Mouse (Mus musculus): ENCODE results near the gene Olfr458. TPM values are rescaled to one million over a fixed set of nuclear protein-coding genes. Genes with fewer than 3 reads are reported as not detected.
"Not testable (repeated sequence)": the region's sequence is repeated elsewhere in the genome, so short reads cannot be mapped to it uniquely, and the experiment has no call there.

The Olfr458 gene
- not detected in 2 replicates for polyA plus RNA-seq (2016; fragmentation: Nextera tagmentation; extraction: Ambion mirVana)

DNA sequence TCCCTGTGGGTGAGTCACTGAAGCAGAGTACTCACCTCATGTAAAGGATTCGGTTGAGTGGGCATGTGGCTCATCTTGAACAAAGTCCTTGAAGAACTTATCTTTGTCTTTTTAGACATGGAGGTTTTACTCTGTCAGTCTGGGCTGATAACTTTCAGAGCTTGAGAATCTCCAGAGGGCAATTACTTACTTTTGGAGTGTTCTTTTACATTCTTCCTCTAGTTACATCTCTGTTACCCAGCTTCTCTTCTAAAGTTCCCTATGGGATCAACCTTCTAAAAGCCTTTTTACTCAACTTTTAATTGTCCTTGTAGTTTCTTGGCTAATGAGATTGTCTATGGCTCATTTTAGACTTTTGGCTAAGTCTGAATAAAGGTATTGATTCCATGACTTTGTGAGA, at the start of gene Olfr458:
TSS of gene Olfr458 (minus strand) at position 101 of the 400 bp plus-strand sequence.
- Histone ChIP-seq H3K27me3 (ENCODE audit: insufficient read depth, poor library complexity, severe bottlenecking) (no peaks in the 10 kb centered on the region), H3K36me3 (no peaks in the 10 kb centered on the region), H3K27ac (no peak within 1 kb of the TSS), H3K4me3 (no peak within 1 kb of the TSS), H3K9me3 (no peaks in the 10 kb centered on the region), H3K4me1 (replicated peaks) (no peaks in the 10 kb centered on the region)
- DNase-seq (ENCODE audit: low spot score) = no peak
- 88% methylated on average over 1 of the region's 1 CpGs for WGBS

DNA sequence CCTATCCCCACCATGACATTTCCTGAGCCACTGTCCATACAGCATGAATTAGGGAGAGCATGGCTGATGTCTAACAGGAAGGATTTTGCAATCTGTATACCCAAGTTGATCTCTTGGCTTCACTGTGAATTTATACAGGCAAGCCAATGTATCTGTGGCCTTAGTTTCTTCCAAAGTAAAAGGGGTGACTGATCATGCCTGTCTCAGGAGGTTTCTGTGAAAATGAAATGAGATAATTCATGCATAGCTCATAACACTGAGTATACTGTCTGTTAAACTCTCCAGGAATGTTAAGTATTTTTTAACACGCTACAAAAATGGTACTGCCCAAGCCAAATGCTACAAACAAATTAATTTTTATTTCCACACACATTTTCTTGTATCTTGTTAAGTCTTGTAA, 48.5 kb upstream of the Olfr458 start:
- no peaks in the 10 kb centered on the region for H3K27me3 ChIP-seq (ENCODE audit: insufficient read depth, poor library complexity, severe bottlenecking)
- WGBS = 90% methylated on average over 1 of the region's 1 CpGs
- no peaks in the 10 kb centered on the region for H3K9me3 ChIP-seq
- no peak overlapping the region for H3K27ac ChIP-seq
- no peak overlapping the region for H3K4me3 ChIP-seq
- no peak for DNase-seq (ENCODE audit: low spot score)
- H3K4me1 ChIP-seq (replicated peaks) = no peaks in the 10 kb centered on the region
- no peaks in the 10 kb centered on the region for H3K36me3 ChIP-seq

DNA sequence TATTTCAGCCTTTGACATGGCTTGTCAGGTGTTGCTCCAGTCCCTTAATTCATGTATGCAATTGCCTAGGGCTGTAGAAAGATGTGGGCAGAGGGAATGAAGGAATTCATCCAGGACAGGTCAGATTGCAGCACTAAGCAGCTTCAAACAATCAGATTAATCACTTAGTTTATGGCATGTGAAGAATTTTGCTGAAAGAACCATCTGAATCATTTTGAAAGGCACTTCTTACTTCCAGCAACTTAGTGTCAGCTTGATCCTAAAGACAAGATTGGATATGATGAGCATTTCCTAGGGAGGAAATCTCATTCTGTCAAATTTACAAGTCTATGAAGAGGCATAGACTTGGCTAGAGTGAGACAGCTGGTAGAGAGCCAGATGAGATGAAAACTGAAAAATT, 44.3 kb upstream of the Olfr458 start:
- DNase-seq (ENCODE audit: low spot score) = no peak
- no peaks in the 10 kb centered on the region for H3K27me3 ChIP-seq (ENCODE audit: insufficient read depth, poor library complexity, severe bottlenecking)
- H3K4me3 ChIP-seq = no peak overlapping the region
- no peak overlapping the region for H3K27ac ChIP-seq
- H3K36me3 ChIP-seq = no peaks in the 10 kb centered on the region
- H3K4me1 ChIP-seq (replicated peaks) = no peaks in the 10 kb centered on the region
- H3K9me3 ChIP-seq = no peaks in the 10 kb centered on the region

DNA sequence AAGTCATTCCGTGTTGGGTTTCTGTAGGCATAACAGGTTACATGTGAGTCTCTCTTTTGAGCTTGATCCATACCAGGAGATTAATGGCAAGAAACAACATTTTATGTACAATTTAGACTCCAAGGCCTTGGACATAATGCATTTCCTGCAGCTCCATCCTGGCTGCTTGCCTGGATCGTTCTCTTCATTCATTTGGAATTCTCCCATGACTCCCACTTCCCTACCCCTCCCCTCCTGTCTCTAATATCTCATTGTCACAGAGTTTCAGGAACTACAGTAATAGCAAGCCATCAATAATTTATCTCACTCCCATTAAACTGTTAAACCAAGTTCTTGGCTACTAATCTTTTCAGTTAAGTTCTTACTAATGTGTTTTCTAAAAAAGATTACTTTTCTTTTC, 38.5 kb upstream of the Olfr458 start:
- Histone ChIP-seq H3K4me3 (no peak overlapping the region), H3K4me1 (replicated peaks) (no peaks in the 10 kb centered on the region), H3K36me3 (no peaks in the 10 kb centered on the region), H3K27ac (no peak overlapping the region), H3K9me3 (no peaks in the 10 kb centered on the region), H3K27me3 (ENCODE audit: insufficient read depth, poor library complexity, severe bottlenecking) (no peaks in the 10 kb centered on the region)
- whole genome bisulfite sequencing = 92% methylated on average over 2 of the region's 2 CpGs
- DNase-seq (ENCODE audit: low spot score) = no peak

DNA sequence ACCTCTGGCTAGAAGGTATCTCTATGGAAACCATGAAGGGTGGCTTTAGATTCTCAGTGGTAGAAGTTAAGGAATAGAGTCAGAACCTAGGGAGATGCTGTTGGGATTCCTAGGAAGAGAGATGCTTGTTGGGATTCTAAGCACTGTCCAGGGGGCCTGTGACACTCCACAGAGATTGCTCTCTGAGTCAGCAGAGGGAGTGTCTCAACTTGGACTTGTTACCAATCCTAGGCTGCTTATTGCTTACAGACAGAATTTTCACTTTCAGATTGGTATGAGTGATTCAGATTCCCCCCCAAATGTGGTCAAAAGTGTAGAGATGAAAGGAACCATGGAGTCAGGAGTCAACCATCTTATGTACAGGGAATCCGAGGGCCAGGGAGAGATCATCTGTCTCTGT, 24.7 kb upstream of the Olfr458 start:
- Histone ChIP-seq H3K27me3 (ENCODE audit: insufficient read depth, poor library complexity, severe bottlenecking) (no peaks in the 10 kb centered on the region), H3K4me3 (no peak overlapping the region), H3K4me1 (replicated peaks) (no peaks in the 10 kb centered on the region), H3K9me3 (no peaks in the 10 kb centered on the region), H3K36me3 (no peaks in the 10 kb centered on the region), H3K27ac (no peak overlapping the region)
- DNase-seq (ENCODE audit: low spot score) = no peak
- 82% methylated on average over 1 of the region's 1 CpGs for WGBS

DNA sequence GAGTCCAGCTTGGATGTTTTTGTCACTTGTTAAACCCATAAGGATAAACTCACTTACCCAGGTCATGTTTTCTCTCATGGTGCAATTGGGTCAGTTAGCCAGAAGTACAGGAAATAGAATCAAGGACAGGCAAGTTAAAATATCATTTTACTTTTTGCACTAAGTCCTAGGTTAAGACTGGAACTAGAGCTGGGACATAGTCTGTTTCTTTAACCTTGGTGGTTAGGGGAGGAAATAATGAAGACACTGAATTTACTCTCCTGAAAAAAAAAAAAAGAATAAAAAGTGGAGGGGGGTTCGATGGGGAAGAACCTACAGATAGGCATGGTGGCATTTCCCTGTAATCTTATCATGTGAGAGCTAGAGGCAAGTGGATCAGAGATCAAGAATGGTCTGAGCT, 22.1 kb upstream of the Olfr458 start, which contains the start of gene Olfr456:
TSS of gene Olfr456 (minus strand) at position 101 of the 400 bp plus-strand sequence.
- no peak within 1 kb of the TSS for H3K27ac ChIP-seq
- no peaks in the 10 kb centered on the region for H3K9me3 ChIP-seq
- H3K4me3 ChIP-seq = no peak within 1 kb of the TSS
- no peaks in the 10 kb centered on the region for H3K36me3 ChIP-seq
- no peaks in the 10 kb centered on the region for H3K4me1 ChIP-seq (replicated peaks)
- DNase-seq (ENCODE audit: low spot score) = no peak
- H3K27me3 ChIP-seq (ENCODE audit: insufficient read depth, poor library complexity, severe bottlenecking) = no peaks in the 10 kb centered on the region
- WGBS = 86% methylated on average over 1 of the region's 1 CpGs

DNA sequence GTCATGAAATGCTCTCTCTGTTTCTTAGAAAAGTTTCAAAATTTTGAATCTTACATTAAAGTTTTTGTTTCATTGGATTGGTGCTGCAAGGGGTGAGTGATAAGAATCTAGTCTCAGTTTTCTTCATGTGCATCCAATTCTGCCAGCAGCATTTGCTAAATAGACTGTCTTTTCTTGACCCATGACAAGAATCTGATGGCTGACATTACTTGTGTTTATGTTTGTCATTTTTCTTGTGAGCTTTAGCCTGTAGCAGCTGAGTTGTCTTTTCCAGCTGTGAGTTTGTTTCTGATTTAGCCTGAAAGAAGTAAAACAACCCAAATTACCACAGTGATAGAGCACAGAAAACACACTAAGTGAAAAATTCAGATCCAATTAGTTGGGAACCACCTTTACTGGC, 19.6 kb upstream of the Olfr458 start:
- no peak for DNase-seq (ENCODE audit: low spot score)
- no peak overlapping the region for H3K27ac ChIP-seq
- no peaks in the 10 kb centered on the region for H3K36me3 ChIP-seq
- H3K9me3 ChIP-seq = no peaks in the 10 kb centered on the region
- H3K4me1 ChIP-seq (replicated peaks) = no peaks in the 10 kb centered on the region
- H3K4me3 ChIP-seq = no peak overlapping the region
- no peaks in the 10 kb centered on the region for H3K27me3 ChIP-seq (ENCODE audit: insufficient read depth, poor library complexity, severe bottlenecking)

DNA sequence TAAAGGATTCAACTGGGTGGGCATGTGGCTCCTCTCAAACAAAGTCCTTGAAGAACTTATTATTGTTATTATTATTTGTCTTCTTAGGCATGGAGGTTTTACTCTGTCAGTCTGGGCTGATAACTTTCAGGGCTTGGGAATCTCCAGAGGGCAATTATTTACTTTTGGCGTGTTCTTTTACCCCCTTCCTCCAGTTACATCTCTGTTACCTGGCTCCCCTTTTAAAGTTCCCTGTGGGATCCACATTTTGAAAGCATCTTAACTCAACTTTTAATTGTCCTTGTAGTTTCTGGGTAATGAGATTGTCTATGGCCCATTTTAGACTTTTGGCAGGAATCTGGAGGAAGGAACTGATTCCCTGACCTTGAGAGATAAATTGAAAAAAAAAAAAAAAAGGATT, 11.2 kb upstream of the Olfr458 start, which contains the start of gene Olfr457:
TSS of gene Olfr457 (minus strand) at position 101 of the 400 bp plus-strand sequence.
- WGBS = 72% methylated on average over 1 of the region's 1 CpGs
- no peak for DNase-seq (ENCODE audit: low spot score)
- Histone ChIP-seq H3K4me1 (replicated peaks) (no peaks in the 10 kb centered on the region), H3K27ac (no peak within 1 kb of the TSS), H3K27me3 (ENCODE audit: insufficient read depth, poor library complexity, severe bottlenecking) (no peaks in the 10 kb centered on the region), H3K4me3 (no peak within 1 kb of the TSS), H3K36me3 (no peaks in the 10 kb centered on the region), H3K9me3 (no peaks in the 10 kb centered on the region)

DNA sequence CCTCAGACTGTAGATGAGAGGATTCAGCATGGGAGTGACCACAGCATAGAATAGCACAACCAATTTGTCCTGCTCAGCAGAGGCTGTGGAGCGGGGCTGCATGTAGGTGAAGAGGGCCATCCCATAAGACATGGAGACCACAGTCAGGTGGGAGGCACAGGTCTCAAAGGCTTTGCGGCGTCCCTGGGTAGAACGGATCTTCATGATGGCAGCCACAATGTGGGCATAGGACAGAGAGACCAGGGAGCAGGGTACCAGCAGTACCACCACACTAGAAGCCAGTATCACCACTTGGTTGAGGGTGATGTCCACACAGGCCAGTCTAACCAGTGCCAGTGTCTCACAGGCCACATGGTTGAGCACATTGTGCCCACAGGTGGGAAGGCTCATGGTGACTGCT, 6.3 kb upstream of the Olfr458 start:
- H3K36me3 ChIP-seq; H3K4me3 ChIP-seq; DNase-seq (ENCODE audit: low spot score); H3K27ac ChIP-seq; H3K9me3 ChIP-seq; H3K27me3 ChIP-seq (ENCODE audit: insufficient read depth, poor library complexity, severe bottlenecking); H3K4me1 ChIP-seq (replicated peaks): not testable (repeated sequence)
- WGBS = 95% methylated on average over 4 of the region's 4 CpGs

DNA sequence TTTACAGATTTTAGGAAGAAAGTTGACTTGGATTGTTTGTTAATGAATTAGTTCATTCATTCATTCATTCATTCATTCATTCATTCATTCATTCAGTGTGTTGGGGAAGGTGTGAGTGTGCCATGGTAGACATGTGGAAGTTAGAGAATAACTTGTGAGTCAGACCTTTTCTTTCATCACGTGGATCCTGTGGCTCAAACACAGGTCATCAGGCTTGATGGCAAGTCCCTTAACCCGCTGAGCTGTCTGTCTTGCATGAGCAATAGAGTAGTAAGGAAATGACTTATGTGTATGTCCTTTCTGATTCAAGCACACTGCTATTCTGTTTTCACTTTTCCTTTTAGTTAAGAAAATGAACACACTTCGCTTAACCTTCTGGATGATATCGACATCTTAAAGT, 5.5 kb upstream of the Olfr458 start:
- WGBS = 93% methylated on average over 4 of the region's 4 CpGs

DNA sequence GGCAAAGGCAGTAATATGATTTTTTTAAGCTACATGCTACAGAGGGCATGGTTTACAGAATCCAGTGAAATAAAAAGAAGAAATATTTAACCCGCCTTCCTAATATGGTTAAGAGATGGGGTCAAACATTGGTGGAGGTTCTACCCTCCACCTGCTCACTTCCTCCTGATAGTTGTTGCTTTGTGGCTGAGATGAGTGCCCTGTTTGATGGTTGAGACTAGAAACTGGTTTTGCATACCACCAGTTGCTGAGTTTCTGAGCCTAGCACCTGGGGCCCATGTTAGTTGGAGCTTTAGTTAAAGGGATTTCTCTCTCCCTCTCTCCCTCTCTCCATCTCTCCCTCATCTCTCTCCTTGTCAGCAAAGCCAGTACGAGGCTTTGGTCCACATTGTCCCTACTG, 17.6 kb downstream of the Olfr458 start:
- no peaks in the 10 kb centered on the region for H3K27me3 ChIP-seq (ENCODE audit: insufficient read depth, poor library complexity, severe bottlenecking)
- H3K4me3 ChIP-seq = no peak overlapping the region
- no peak for DNase-seq (ENCODE audit: low spot score)
- 81% methylated on average over 2 of the region's 2 CpGs for WGBS
- H3K27ac ChIP-seq = no peak overlapping the region
- no peaks in the 10 kb centered on the region for H3K36me3 ChIP-seq
- no peaks in the 10 kb centered on the region for H3K9me3 ChIP-seq
- no peaks in the 10 kb centered on the region for H3K4me1 ChIP-seq (replicated peaks)

More for the DNA sequence above, 5.5 kb upstream of the Olfr458 start:
- no peak overlapping the region for H3K27ac ChIP-seq
- no peak overlapping the region for H3K4me3 ChIP-seq
- no peaks in the 10 kb centered on the region for H3K27me3 ChIP-seq (ENCODE audit: insufficient read depth, poor library complexity, severe bottlenecking)
- H3K4me1 ChIP-seq (replicated peaks) = no peaks in the 10 kb centered on the region
- no peak for DNase-seq (ENCODE audit: low spot score)
- H3K9me3 ChIP-seq = no peaks in the 10 kb centered on the region
- H3K36me3 ChIP-seq = no peaks in the 10 kb centered on the region

DNA sequence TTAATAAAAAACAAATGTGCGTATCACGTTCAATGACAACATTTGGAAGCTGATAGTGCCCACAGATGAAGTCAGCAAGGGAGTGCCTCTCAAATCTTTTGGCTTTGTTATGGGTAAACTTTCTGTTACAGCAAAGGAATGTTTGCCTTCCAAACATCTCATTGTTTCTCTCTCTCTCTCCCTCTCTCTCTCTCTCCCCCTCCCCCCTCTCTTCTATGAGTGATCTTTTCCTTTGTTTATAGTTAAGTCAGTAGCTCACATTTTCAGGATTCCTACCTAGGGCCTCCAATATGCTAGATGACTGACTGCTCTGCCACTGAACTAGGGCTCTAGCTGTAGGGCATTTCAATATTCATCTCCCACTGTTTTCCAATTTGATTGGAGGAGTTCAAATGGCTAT, 20.5 kb downstream of the Olfr458 start:
- H3K9me3 ChIP-seq = no peaks in the 10 kb centered on the region
- H3K4me3 ChIP-seq = no peak overlapping the region
- DNase-seq (ENCODE audit: low spot score) = no peak
- no peaks in the 10 kb centered on the region for H3K36me3 ChIP-seq
- 68% methylated on average over 2 of the region's 2 CpGs for WGBS
- H3K27me3 ChIP-seq (ENCODE audit: insufficient read depth, poor library complexity, severe bottlenecking) = no peaks in the 10 kb centered on the region
- H3K4me1 ChIP-seq (replicated peaks) = no peaks in the 10 kb centered on the region
- H3K27ac ChIP-seq = no peak overlapping the region

DNA sequence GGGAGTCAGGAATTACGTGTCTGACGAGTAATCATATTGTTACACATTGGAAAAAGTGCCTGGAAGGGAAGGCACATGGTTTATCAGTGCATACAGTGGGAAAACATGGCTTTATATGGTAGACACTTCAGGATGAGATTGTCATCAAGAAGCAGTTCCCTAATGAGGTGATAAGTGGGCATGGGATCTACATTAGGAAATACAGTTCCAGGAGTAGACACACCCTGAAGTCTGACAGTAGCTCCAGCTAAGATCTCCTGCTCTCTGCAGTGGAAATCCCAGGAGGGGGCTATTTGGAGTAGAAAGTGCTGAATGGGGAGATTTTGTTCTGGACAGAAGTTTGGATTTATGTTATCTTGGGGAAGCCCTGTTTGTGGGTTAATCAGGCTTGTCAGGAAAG, 23.6 kb downstream of the Olfr458 start:
- DNase-seq (ENCODE audit: low spot score) = no peak

DNA sequence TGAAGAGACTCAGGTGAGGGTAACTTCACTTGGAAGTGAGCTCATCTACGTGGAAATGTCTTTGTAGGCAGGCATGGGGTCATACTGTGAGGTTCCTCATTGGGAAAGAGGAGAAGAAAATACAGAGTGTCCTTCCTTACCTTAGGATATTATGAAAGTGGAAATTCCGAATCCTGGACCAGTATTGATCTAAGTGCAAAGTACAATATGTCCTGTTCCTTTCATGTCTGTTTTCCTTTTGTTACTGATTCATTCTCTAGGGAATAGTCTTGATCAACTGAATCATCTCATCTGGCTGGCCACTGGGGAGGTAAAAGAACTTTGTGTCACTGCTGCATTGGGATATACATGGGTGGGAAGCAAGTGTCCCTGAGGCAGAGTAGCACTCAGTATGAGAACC, 29.5 kb downstream of the Olfr458 start:
- H3K36me3 ChIP-seq = no peaks in the 10 kb centered on the region
- no peaks in the 10 kb centered on the region for H3K27me3 ChIP-seq (ENCODE audit: insufficient read depth, poor library complexity, severe bottlenecking)
- WGBS = 75% methylated on average over 2 of the region's 2 CpGs
- no peak overlapping the region for H3K27ac ChIP-seq
- no peak for DNase-seq (ENCODE audit: low spot score)
- no peaks in the 10 kb centered on the region for H3K9me3 ChIP-seq
- H3K4me1 ChIP-seq (replicated peaks) = no peaks in the 10 kb centered on the region
- no peak overlapping the region for H3K4me3 ChIP-seq

More for the DNA sequence above, 23.6 kb downstream of the Olfr458 start:
- no peaks in the 10 kb centered on the region for H3K36me3 ChIP-seq
- H3K9me3 ChIP-seq = no peaks in the 10 kb centered on the region
- WGBS = 73% methylated on average over 2 of the region's 2 CpGs
- H3K4me1 ChIP-seq (replicated peaks) = no peaks in the 10 kb centered on the region
- H3K27ac ChIP-seq = no peak overlapping the region
- no peak overlapping the region for H3K4me3 ChIP-seq
- H3K27me3 ChIP-seq (ENCODE audit: insufficient read depth, poor library complexity, severe bottlenecking) = no peaks in the 10 kb centered on the region
